Mouse (Mus musculus): Measurements from ENCODE around the gene Jmjd1c.

Jmjd1c gene

DNA sequence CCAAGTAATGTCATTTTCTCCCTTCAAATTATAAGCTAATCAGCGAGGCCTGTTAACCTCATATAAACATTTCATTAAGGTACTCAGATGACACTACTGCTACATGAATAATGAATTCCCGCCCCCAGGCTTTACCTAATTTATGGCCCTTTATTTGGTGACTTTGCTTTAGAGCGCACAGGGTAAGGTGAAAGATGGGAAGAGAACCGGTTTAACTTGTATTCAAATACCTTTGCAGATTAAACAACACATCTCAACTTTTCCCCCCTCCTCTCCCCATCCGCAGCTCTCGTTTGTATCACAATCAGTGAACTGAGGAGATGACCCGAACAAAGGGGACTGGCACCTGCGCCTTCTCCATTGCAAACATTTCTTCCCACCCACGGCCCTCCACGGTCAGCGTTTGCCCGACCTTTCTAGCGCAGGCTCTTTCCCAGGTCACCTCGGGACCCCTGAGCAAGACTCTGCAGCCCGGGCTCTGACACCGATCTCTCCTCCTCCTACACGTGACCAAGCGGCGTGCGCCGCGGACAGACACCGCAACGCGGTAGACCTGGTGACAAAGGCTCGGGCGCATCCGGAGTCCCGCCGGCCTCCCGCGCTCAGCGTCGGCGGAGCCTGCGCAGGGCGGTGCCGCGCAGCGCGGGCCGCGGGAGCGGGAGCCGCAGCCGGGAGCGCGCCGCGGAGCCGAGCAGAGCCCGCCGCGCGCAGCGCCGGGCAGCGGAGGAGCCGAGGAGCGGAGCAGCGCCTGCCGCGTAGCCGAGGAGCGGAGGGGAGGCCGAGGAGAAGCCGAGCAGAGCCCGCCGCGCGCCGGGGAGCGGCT, at the start of gene Jmjd1c:
Gene Jmjd1c, plus strand, starts transcription at position 328 of the 823 bp plus-strand sequence.
- DNase-seq (ENCODE audit: low spot score) = no peak

DNA sequence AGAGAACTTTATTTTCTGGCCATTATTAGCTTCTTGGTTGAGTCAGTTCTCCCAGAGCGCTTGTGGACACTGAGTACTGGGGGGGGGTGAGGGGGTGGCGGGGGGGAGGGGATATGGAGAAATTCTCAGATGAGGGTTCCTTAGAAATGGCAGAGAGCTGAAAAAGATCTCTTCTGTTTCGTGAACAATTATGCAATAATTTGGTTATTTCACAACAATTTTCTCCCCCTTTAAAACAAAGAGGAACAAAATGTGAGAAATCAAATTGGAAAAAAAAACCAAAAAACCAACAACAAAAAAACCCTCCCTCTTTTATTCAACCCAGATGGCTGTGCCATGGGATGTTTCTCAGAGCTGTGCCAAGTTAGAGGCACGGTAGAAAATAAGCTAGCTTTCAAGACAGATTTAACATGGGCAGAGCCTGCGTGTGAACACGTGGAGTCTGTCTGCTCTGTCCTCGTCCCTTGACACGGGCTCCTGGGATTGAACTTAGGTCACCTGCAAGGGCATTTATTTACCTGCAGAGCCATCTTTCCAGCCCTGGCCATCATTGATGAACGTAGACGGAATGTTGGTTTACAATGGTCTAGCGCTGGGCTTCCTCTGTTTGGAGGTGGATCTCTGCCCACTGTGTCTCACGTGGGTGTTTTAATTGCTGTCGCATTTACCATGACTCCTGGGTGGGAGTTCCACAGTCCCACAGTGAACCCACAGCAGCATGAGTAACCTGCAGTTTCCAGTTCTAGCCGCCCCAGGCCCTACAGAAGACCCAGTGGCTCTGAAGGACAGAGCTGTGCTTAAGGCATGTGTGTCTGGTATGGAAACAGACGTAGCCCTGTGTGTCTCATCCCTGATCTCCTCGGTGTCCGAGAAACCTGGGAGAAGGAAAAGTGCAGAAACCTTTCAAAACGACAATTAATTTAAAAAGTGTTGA, 47.9 kb upstream of the Jmjd1c start:
- no peak for DNase-seq (ENCODE audit: low spot score)

DNA sequence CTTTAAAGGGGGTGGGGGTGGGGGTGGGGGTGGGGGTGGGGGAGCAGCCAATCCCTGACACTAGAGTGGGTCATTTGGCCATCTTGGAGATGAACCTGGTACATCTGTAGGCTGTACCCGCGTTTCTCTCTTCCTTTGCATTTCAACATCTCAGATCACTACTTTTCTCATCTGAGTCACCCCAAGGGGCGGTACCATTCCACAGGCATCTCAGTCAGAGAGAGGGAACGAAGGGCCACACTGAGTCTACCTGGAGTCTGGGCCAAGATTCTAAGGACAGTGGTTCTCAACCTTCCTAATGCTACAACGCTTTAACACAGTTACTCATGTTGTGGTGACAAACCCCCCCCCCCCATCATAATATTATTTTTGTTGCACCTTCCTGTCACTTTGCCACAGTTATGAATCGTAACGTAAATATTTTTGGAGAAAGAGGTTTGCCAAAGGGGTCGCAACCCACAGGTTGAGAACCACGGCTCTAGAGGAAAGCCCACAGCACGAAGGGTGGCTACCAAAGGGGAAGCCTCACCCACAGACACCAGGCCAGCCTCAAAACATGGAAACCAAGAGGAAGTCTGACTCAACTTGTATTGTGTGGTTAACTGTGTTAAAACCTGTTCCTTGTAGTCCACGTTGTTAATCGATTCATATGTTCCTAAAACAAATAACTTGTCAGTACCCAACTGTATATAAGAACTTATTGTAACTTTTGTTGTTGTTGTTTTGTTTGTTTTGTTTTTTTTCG, 46.9 kb upstream of the Jmjd1c start:
- DNase-seq (ENCODE audit: low spot score) = no peak

DNA sequence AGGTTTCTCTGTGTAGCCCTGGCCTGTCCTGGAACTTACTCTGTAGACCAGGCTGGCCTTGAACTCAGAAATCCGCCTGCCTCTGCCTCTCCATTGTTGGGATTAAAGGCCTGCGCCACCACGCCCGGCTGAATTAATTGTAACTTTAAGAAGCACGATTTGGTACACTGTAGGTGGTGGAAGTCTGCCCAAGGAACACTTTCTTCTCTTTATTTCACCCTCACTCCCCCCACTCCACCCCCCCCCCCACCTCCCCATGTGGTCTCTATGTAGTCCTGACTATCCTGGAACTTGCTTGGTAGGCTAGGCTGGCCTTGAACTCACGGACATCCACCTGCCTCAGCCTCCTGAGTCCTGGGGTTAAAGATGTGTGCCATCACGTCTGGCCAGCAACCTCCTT, 46.3 kb upstream of the Jmjd1c start:
- DNase-seq (ENCODE audit: low spot score) = no peak

DNA sequence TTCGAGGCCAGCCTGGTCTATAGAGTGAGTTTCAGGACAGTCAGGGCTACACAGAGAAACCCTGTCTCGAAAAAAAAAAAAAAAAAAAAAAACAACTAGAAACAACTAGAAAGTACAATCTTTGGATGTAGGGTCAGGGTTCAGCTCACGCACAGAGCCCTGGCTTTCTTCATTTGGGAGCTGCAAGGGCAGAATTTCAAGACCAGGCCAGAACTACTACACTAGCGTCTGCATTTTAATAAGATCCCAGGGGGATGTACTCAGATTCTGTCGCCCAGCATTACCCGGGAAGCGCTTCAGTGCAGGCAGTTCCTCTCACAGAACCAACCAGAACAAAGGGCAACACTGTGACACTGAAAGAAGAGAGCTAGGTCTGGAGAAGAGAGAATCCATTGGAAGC, 45.2 kb upstream of the Jmjd1c start:
- no peak for DNase-seq (ENCODE audit: low spot score)

DNA sequence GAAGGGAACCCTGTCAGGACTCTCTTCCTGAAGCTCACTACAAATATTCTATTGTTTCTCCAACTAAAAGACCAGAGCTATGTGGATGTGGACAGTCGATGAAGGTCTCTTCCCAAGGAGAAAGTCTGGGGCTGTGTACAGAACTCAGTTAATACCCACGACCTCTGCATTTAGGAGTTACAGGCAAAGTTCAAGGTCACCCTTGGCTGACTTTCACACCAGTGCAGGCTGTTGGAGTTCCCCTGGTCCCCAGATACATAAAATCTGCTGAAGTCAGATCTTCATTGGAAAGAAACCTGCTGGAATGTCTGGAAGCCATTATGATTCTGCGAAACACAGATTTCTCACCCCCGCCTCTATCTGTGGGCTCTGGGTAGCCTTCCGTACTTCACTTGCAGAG, 44.5 kb upstream of the Jmjd1c start:
- DNase-seq (ENCODE audit: low spot score) = no peak

DNA sequence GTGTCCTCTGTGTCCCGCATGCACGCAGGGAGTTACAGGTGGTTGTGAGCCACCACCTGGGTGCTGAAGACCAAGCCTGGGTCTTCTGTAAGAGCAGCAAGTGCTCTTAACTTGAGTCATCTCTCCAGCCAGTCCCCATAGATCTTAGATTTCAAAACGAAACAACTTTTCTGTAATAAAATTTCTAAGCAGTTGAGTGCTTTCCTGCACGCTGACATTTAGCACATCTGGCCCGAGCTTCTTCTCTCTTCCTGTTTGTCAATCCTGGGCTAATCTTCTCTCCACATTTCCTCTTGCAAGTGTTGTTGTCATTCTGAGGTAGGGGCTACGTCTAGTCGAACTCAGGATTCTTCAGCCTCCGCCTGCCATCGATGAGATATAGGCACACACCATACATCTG, 43.5 kb upstream of the Jmjd1c start:
- DNase-seq (ENCODE audit: low spot score) = no peak

DNA sequence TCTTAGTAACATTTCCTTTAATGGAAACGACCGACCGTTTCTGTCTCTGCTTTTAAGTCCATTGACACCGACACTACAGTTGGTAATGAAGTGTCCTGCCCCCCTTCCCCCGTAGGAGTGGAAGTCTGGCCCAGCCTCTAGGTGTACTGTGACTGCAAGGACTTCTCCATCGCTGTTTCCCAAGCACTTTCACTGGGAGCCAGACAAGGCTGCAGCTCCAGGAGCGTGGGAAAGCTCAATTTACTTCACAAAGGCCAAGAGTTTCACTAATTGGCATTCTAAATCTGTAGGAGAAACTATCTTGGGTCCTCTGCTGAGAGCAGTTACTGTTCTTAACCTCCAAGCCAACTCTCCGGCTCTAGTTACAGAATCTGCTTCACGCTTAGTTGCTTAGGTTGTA, 42.5 kb upstream of the Jmjd1c start:
- no peak for DNase-seq (ENCODE audit: low spot score)

DNA sequence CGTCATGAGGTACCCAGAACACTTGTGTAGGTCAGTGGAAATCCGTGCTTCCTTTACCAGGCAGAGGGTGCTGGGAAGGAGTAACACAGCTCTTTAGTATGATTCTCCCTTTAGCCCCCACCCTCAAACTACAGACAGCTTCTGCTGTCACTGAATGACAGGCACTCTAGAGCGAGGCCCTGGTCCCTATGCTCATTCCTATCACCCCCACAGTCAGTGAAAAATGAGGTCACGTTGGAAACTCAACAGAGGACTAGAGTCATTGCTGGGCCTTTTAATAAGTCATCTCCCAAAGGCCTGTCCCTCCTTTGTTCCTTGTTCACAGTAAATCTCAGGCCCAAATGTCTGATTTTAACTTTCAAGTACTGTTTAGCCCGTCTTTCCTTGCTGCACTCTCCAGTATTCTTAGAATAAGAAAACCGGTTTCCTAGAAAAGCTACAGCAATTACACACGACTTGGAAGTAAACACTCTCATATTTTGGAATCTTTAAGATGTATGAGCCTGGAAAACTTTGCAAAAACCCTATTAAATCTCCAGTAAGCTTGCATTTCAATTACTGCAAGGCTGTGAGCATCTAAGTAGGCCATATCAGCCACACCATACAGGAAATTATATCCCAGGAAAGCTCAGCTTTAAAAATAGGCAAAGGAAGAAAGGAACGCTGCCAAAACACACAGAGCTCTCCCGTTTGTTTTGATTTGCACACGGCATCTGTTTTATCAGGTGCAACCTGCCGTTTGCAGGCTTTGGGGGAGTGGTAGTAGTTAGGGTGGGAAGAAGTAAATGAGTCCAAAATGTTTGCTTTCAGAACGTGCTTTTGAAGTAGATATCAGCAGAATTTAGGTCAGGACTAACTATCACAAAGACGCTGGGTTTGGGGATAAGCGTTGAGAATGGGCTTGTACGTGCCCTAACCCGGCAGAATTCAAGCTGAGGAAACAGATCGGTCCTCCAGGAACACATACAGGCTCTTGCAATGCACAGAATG, 39.8 kb upstream of the Jmjd1c start:
- DNase-seq (ENCODE audit: low spot score) = no peak

DNA sequence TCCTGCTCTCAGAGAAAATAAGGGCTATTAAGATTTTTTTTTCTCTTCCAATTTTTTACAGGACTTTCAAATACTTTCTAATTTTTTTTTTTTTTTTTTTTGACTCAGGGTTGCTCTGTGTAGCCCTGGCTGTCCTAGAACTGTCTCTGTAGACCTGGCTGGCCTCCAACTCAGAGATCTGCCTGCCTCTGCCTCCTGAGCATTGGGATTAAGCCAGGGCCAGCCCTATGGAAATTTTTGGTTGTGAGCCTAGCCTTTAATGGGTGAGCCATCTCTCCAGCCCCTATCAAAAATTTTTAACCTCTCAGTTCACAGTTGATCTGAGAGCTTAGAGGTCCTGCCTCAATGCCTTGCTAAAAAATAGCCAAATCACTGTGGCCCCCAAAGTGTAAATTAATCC, 38.7 kb upstream of the Jmjd1c start:
- DNase-seq (ENCODE audit: low spot score) = no peak

DNA sequence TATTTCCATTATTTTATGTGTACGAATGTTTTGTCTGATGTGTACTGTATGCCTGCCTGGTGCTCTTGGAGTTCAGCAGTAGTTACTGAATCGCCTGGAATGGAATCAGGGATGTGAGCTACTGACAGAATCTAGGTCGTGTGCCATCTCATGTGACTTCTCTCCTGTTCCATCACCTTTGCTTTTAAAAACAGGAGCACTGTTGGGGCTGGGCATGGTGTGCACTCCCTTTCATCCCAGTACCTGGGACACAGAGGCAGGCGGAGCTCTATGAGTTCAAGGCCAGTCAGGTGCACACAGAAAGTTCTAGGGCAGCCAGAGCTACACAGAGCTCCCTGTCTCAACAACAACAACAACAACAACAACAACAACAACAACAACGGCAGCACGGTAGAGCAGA, 38.2 kb upstream of the Jmjd1c start:
- DNase-seq (ENCODE audit: low spot score) = no peak

DNA sequence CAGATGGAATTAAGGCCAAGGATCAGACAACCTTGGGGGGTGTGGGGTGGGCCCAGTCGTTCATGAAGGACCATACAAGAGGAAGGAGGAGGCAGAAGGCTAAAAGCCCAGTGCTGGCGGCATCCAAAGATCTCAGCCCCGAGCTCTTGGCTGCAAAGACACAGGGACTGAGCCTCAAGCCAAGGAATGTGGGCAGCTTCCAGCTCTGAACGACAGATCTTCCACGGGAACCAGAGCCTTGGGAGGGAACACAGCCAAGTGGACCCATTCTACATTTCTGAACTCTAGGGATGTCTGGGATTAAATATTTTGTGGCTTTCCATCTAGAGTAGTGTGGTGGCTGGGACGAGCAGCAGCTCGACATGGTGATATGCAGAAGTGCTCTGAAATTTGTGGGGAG, 37.6 kb upstream of the Jmjd1c start:
- DNase-seq (ENCODE audit: low spot score) = no peak

DNA sequence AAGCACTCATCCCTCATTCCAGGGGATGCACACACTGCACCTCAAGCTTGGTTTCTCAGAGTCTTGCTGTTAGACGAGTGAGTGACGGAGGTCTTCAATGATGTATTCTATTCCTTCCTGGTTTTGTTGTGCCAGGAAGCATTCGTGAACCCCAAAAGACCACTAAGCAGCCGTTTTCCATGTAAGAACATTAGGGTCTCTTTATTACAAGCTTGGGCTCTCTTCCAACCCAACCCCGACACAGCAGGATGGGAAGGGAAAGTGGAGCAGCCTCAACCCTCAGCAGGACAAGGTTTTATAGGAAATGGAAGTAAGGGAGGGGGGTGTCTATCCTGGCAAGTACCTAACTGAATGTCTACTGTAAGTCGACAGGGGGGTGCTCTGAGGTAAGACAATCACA, 37.2 kb upstream of the Jmjd1c start:
- no peak for DNase-seq (ENCODE audit: low spot score)

DNA sequence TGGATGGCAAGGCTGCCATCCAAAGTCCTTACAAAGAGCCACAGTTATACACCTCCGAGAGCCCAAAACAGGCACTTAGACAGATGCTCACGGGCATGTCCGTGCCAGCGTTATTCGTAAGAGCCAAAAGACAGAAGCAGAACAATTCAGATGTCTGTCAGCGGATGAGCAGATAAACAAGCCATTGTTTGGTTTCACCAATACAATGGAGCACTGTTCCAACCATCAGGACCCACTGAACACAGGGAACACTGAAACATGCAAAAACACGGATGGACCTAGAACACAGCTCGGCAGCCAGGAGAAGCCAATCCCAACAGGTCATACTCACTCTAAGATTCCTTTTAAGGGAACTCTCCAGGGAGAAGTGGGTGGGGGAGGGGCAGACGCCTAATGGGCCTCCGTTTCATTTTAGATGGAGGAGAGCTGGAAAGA, 34.5 kb upstream of the Jmjd1c start:
- peak; percentile 68 for DNase-seq (ENCODE audit: low spot score)

DNA sequence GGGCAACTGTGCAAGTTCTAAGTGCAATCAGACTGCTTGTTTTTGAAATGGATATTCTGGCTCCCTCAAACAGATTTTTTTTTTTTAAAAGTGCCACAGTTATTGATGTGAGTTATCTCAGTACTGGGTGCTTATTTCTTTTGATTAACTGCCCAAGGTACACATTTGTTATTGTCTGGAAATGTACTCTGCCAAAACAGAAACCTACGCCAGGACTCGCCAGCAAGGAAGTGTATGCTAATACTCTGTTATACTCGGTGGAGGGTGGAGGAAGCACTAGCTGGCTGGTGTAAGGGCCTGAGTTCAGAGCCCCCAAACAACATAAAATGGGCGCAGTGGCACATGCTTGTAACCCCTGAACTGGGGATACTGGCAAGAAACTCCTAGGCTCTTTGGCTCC, 34.1 kb upstream of the Jmjd1c start:
- no peak for DNase-seq (ENCODE audit: low spot score)

DNA sequence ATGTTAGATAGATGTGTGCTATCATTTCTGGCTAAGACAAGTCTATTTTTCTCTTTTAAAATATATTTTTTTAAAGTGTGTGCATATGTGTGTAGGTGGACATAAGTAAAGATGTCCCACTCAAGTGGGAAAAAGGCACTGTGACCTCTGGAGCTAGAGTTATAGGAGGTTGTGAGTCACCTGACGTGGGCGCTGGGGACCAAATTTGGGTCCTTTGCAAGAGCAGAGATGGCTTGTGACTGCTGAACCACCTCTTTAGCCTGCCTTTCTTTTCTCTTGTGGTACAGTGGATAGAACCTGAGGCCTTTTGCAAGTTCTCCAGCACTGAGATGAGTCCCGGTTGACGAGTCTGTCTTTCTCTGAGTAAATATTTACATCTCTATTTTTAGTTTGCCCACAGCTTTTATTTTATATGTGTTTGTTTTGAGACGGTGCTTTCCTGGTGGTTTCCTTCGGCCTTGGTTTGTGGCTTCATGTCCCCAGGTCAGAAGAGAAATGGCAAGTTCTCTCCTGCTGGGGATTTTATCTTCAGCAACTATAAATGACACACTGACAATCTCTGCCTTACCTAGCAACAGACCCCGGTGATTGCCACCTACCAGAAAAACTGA, 30.5 kb upstream of the Jmjd1c start:
- no peak for DNase-seq (ENCODE audit: low spot score)

DNA sequence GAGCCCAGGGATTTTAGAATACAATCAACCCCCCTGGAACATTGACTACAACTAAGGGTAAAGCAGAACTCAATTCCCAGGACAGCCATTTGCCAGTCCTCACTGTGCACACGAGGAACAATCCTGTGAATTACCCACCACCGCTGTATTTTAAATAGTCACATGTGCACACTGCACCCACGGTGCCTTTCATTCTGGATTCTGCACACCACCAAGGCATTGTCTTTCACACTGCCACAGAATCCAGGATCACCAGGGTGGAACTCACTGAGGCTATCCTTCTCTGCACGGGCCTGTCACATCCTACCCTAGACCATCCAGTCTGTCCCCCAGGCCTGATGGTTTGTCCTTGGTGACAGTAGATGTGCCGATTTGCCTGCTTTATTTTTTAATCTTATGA, 30.0 kb upstream of the Jmjd1c start:
- DNase-seq (ENCODE audit: low spot score) = no peak

DNA sequence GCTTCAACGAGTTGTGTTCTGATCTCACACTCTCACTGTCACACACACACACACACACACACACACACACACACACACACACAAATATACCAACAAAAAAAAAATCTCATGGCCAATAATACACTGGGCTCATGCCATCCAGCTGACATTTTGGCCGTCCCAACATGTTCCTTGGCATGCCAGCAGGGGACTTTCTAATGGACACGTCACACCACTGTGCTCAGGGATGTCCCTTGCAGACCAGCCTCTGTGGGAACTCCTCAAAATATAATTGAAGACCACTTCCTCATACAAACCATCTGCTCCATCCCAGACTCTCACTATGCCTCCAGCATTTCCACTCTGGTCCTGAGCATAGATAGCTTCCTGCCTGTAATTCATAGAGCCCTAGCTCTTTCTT, 29.5 kb upstream of the Jmjd1c start:
- DNase-seq (ENCODE audit: low spot score) = no peak

DNA sequence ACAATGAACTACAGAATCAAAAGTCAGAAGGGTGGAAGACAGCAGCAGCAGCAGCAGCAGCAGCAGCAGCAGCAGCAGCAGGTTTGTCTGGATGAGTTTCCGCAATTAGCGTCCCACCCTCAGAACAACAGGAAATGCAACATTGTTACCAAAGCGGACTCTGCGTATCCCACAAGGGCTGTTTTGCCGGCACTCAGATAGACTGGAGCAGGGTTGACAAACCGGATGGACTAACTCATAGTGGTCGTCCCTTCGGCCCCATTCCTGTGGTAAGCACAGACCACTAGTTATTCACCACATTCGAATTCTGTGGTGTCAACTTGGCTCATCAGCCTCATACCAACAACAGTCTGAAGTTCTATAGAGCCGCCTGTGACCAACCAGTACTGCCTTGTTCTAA, 26.9 kb upstream of the Jmjd1c start:
- no peak for DNase-seq (ENCODE audit: low spot score)

DNA sequence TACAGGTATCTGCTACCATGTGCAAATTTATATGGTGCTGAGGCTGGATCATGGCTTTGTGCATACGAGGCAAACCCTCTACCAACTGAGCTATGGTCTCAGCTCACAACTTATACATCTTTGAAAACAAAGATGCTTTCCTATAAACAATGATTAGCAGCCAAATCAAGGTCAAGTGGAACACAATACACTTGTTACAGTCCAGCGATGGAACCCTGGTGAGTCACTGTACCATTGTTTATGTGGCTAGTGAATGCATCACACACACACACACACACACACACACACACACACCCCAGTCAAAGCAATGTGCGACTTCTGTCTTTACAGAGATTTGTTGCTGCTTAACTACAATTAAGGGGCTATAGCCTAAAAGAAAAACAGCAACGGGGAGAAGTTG, 24.5 kb upstream of the Jmjd1c start:
- no peak for DNase-seq (ENCODE audit: low spot score)

DNA sequence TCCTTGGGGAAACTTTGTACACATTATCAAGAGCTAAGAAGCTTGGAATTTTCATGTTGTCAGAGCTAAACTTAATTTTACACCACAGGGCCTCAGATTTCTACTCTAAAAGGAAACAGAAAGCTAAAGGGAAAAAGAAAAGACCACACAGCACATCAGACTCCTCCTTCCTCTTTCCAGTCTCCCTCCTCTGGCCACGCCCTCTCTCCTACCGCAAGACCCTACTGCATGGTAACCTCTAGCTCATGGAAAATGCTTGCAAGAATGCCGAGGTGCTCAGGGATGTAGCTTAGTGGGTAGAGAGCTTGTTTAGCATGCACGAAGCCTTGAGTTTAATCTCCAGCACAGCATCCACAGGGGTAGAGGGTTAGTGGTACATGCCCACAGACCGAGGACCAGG, 24.0 kb upstream of the Jmjd1c start:
- no peak for DNase-seq (ENCODE audit: low spot score)
